Mouse (Mus musculus) embryonic fibroblast, embryonic 13.5 days (primary cell): Measurements from ENCODE around the gene Ahdc1. TPM values are rescaled to one million over a fixed set of nuclear protein-coding genes. Genes with fewer than 3 reads are reported as not detected.

ENCODE experiments used
- H3K27ac ChIP-seq: 2 replicates; pipeline ENCODE4 v1.5.1; 2012; ENCODE audit warnings: low read length, control low read depth, inconsistent platforms; ENCODE audit not compliant: insufficient read depth
- H3K4me1 ChIP-seq: 2 replicates; pipeline ENCODE4 v1.6.1; 2011; ENCODE audit warnings: low read length; ENCODE audit not compliant: control insufficient read depth, insufficient read depth
- H3K4me3 ChIP-seq: 2 replicates; pipeline ENCODE4 v1.5.1; 2011; ENCODE audit warnings: mild to moderate bottlenecking, control low read depth, low read length; ENCODE audit not compliant: insufficient read depth
- CTCF ChIP-seq: IDR thresholded peaks from 2 replicates; pipeline ENCODE4 v1.5.1; 2011; ENCODE audit warnings: mild to moderate bottlenecking, control low read depth, low read length, moderate library complexity, borderline replicate concordance; ENCODE audit not compliant: insufficient read depth
- POLR2A ChIP-seq: IDR thresholded peaks from 2 replicates; pipeline ENCODE4 v1.6.1; 2011; ENCODE audit warnings: low read depth, mild to moderate bottlenecking, control low read depth, low read length, moderate library complexity
- polyA plus RNA-seq: library from polyadenylated mRNA; stranded (reverse); fragments of >200 nt; gene quantifications from 2 replicates; pipeline ENCODE4 v1.2.4, GENCODE M21; 2011; ENCODE audit warnings: low read depth; ENCODE audit not compliant: missing spikeins, insufficient read length

Gene Ahdc1
- polyA plus RNA-seq, 1 experiment: 46.0 TPM

GRCm38 (mm10) chr4:132973186-132973585 lies 37.9 kb upstream of the Ahdc1 start:
- Histone ChIP-seq H3K4me3 (no peak overlapping the region), H3K4me1 (0 out of 2 replicates have a peak, but pooled peaks cover 3% of the 10 kb centered on the region), H3K27ac (no peak overlapping the region)
- no peak for TF ChIP-seq POLR2A
- no peak for TF ChIP-seq CTCF

- H3K4me1 ChIP-seq: no peaks in the 10 kb centered on the region
- no peak within 1 kb of the TSS for H3K4me3 ChIP-seq
- H3K27ac ChIP-seq: no peak within 1 kb of the TSS
- TF ChIP-seq CTCF (no peak), POLR2A (no peak)
Observed at GRCm38 (mm10) chr4:132973814-132974398, 37.2 kb upstream of the Ahdc1 start, which contains the start of gene Fgr. TSS of gene Fgr (plus strand) at chr4:132974095.

- no peak overlapping the region for H3K27ac ChIP-seq
- no peak for TF ChIP-seq CTCF
- no peak for TF ChIP-seq POLR2A
- H3K4me1 ChIP-seq: no peaks in the 10 kb centered on the region
Observed at GRCm38 (mm10) chr4:132974904-132975303, 36.2 kb upstream of the Ahdc1 start.

GRCm38 (mm10) chr4:132975791-132976190 lies 35.3 kb upstream of the Ahdc1 start:
- TF ChIP-seq POLR2A (no peak), CTCF (no peak)
- Histone ChIP-seq H3K27ac (no peak overlapping the region), H3K4me1 (no peaks in the 10 kb centered on the region), H3K4me3 (no peak overlapping the region)

More at GRCm38 (mm10) chr4:132974904-132975303, 36.2 kb upstream of the Ahdc1 start:
- no peak overlapping the region for H3K4me3 ChIP-seq

GRCm38 (mm10) chr4:132976729-132977128 lies 34.3 kb upstream of the Ahdc1 start:
- no peak overlapping the region for H3K4me3 ChIP-seq
- H3K27ac ChIP-seq: no peak overlapping the region
- no peaks in the 10 kb centered on the region for H3K4me1 ChIP-seq
- no peak for TF ChIP-seq POLR2A
- no peak for TF ChIP-seq CTCF

- TF ChIP-seq POLR2A: no peak
- TF ChIP-seq CTCF: no peak
- no peak overlapping the region for H3K4me3 ChIP-seq
- no peak overlapping the region for H3K27ac ChIP-seq
- H3K4me1 ChIP-seq: no peaks in the 10 kb centered on the region
Observed at GRCm38 (mm10) chr4:132977597-132977996, 33.5 kb upstream of the Ahdc1 start.

GRCm38 (mm10) chr4:132979186-132979585 lies 31.9 kb upstream of the Ahdc1 start:
- Histone ChIP-seq H3K4me3 (no peak overlapping the region), H3K4me1 (no peaks in the 10 kb centered on the region), H3K27ac (no peak overlapping the region)
- no peak for TF ChIP-seq POLR2A
- no peak for TF ChIP-seq CTCF

GRCm38 (mm10) chr4:132981621-132982020 lies 29.4 kb upstream of the Ahdc1 start:
- TF ChIP-seq CTCF (no peak), POLR2A (no peak)
- Histone ChIP-seq H3K27ac (no peak overlapping the region), H3K4me3 (no peak overlapping the region), H3K4me1 (no peaks in the 10 kb centered on the region)

- Histone ChIP-seq H3K4me1 (no peaks in the 10 kb centered on the region), H3K27ac (no peak overlapping the region), H3K4me3 (no peak overlapping the region)
- TF ChIP-seq POLR2A (no peak), CTCF (no peak)
Observed at GRCm38 (mm10) chr4:132982999-132983398, 28.1 kb upstream of the Ahdc1 start.

- TF ChIP-seq CTCF (no peak), POLR2A (no peak)
- Histone ChIP-seq H3K4me1 (no peaks in the 10 kb centered on the region), H3K4me3 (no peak overlapping the region), H3K27ac (no peak overlapping the region)
Observed at GRCm38 (mm10) chr4:132983664-132984512, 27.2 kb upstream of the Ahdc1 start.
